Mouse (Mus musculus): Measurements from ENCODE around the gene Ntmt1.

The Ntmt1 gene

DNA sequence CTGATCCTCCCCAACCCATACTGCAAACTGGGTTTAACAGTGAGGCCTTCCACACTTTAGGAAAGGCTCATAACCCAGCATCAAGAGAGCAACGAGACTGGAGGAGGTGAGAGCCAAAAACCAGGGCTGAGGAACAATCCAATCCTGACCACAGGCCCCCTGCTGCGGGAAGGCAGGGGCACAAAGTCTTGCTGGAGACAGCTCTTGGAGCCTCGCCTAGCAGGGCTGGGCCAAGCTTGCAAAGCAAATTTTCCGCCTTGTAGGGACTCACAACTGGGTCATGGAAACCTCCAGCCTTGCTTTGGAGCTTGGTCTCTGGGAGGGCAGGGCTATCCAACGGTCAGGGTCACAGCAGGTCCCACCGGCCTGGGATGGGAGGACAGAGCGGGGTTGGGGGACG lies 63.2 kb downstream of the Ntmt1 start:
- DNase-seq (ENCODE audit: low spot score): no peak

Measured in testis, postnatal 14 days (tissue).